Mouse (Mus musculus): ENCODE data around the gene Zkscan7. TPM values are rescaled to one million over a fixed set of nuclear protein-coding genes. Genes with fewer than 3 reads are reported as not detected.

Zkscan7 gene
- polyA plus RNA-seq (2012; rRNA removed): 0.71 and 1.3 TPM in 2 replicates

GRCm38 (mm10) chr9:122885385-122885784, at the start of gene Zkscan7:
TSS of gene Zkscan7 (plus strand) at chr9:122885685.

GRCm38 (mm10) chr9:122843760-122844159, 41.7 kb upstream of the Zkscan7 start, which contains the start of gene Gm35549:
TSS of gene Gm35549 (minus strand) at chr9:122844035.

GRCm38 (mm10) chr9:122865697-122866166, 19.8 kb upstream of the Zkscan7 start, which contains the start of gene Zfp445:
TSS of gene Zfp445 (minus strand) at chr9:122866006.

GRCm38 (mm10) chr9:122922936-122923381, 37.5 kb downstream of the Zkscan7 start, which contains the start of gene Zfp105:
TSS of gene Zfp105 (plus strand) at chr9:122923072.

Other genes starting within 250 kb of the Zkscan7 start
- not detected in 2 replicates for gene Topaz1, start 138.3 kb upstream of the Zkscan7 start, polyA plus RNA-seq (2012; rRNA removed)
- gene Tcaim, start 80.1 kb upstream of the Zkscan7 start, polyA plus RNA-seq (2012; rRNA removed): 0.41 and 0.61 TPM in 2 replicates
- not detected in 2 replicates for gene Gm35549, start 41.6 kb upstream of the Zkscan7 start, polyA plus RNA-seq (2012; rRNA removed)
- gene Zfp445, start 19.7 kb upstream of the Zkscan7 start, polyA plus RNA-seq (2012; rRNA removed): 2.6 and 7.3 TPM in 2 replicates
- gene Zfp105, start 37.4 kb downstream of the Zkscan7 start, polyA plus RNA-seq (2012; rRNA removed): 0.03 and 0.12 TPM in 2 replicates
- gene 1110059G10Rik, start 65.3 kb downstream of the Zkscan7 start, polyA plus RNA-seq (2012; rRNA removed): 0.33 and 0.56 TPM in 2 replicates
- gene Kif15, start 65.4 kb downstream of the Zkscan7 start, polyA plus RNA-seq (2012; rRNA removed): 0.15 and 0.41 TPM in 2 replicates
- 7.4 and 12.7 TPM in 2 replicates for gene Tmem42, start 135.6 kb downstream of the Zkscan7 start, polyA plus RNA-seq (2012; rRNA removed)
- 0.10 TPM in 1 of 2 replicates, not detected in the other for gene Tgm4, start 149.0 kb downstream of the Zkscan7 start, polyA plus RNA-seq (2012; rRNA removed)
- gene Zdhhc3, start 227.5 kb downstream of the Zkscan7 start, polyA plus RNA-seq (2012; rRNA removed): 88.3 and 186 TPM in 2 replicates
- 5.0 and 6.6 TPM in 2 replicates for gene Exosc7, start 227.5 kb downstream of the Zkscan7 start, polyA plus RNA-seq (2012; rRNA removed)

Measured in stomach, adult 2 months (tissue).